7 mouse cellular contexts compared by ENCODE assay signal in genomic region chr8:78508719-78509272, GRCm38 (mm10). TPM values are rescaled to one million over a fixed set of nuclear protein-coding genes. Genes with fewer than 3 reads are reported as not detected.
DNase-seq lines count a peak whose midpoint lies in the region; ATAC-seq and TF ChIP-seq lines count a peak whose summit lies in the region.

TSS of gene Rbmxl1 (minus strand) at chr8:78508898.

- peak within 1 kb of the TSS; percentile 100 for H3K9ac ChIP-seq in embryonic facial prominence, embryonic 11.5 days (replicated peaks; ENCODE audit: low read length)
- peak within 1 kb of the TSS; percentile 99 for H3K9ac ChIP-seq in limb, embryonic 12.5 days (replicated peaks)
- H3K9ac ChIP-seq in midbrain, embryonic 15.5 days: peak within 1 kb of the TSS; percentile 78

- no peak for TF ChIP-seq CTCF in kidney, adult 2 months (conservative IDR thresholded peaks at IDR 0.05; ENCODE audit: insufficient read depth, insufficient read length, low read depth, low read length)
- TF ChIP-seq CTCF in spleen, adult 2 months (IDR thresholded peaks at IDR 0.05; ENCODE audit: extremely low read depth, insufficient read depth, insufficient read length, insufficient replicate concordance): no peak

- ATAC-seq in embryonic facial prominence, embryonic 11.5 days (replicated peaks; ENCODE audit: insufficient number of reproducible peaks, low FRiP score, low TSS enrichment, low read depth): peak; percentile 89
- peak; percentile 86 for ATAC-seq in limb, embryonic 12.5 days (ENCODE audit: insufficient number of reproducible peaks, insufficient read depth, low FRiP score, low TSS enrichment, low read depth)
- peak; percentile 94 for ATAC-seq in midbrain, embryonic 15.5 days (replicated peaks)

- under 1% methylated on average over 69 of the region's 70 CpGs for WGBS in embryonic facial prominence, embryonic 11.5 days
- whole genome bisulfite sequencing in kidney, adult 2 months: under 1% methylated on average over 70 of the region's 70 CpGs
- under 1% methylated on average over 69 of the region's 70 CpGs for WGBS in limb, embryonic 12.5 days
- under 1% methylated on average over 70 of the region's 70 CpGs for WGBS in midbrain, embryonic 15.5 days
- WGBS in spleen, adult 2 months: under 1% methylated on average over 69 of the region's 70 CpGs

- H3K9me3 ChIP-seq in embryonic facial prominence, embryonic 11.5 days (replicated peaks; ENCODE audit: control insufficient read depth, low read length): no peaks in the 10 kb centered on the region
- H3K9me3 ChIP-seq in limb, embryonic 12.5 days: peaks cover 9% of the 10 kb centered on the region
- H3K9me3 ChIP-seq in midbrain, embryonic 15.5 days: no peaks in the 10 kb centered on the region

- H3K27me3 ChIP-seq in embryonic facial prominence, embryonic 11.5 days (ENCODE audit: control insufficient read depth, insufficient read depth, low read length): no peaks in the 10 kb centered on the region
- no peaks in the 10 kb centered on the region for H3K27me3 ChIP-seq in kidney, adult 2 months (replicated peaks; ENCODE audit: control insufficient read depth, insufficient read depth, low read length)
- H3K27me3 ChIP-seq in limb, embryonic 12.5 days: no peaks in the 10 kb centered on the region
- H3K27me3 ChIP-seq in midbrain, embryonic 15.5 days (replicated peaks): no peaks in the 10 kb centered on the region
- H3K27me3 ChIP-seq in spleen, adult 2 months (ENCODE audit: control insufficient read depth, insufficient read depth, low read length): no peaks in the 10 kb centered on the region

- no peaks in the 10 kb centered on the region for H3K4me1 ChIP-seq in embryonic facial prominence, embryonic 11.5 days (ENCODE audit: control insufficient read depth, insufficient read depth, low read length)
- H3K4me1 ChIP-seq in kidney, adult 2 months (ENCODE audit: control insufficient read depth, insufficient read depth, low read length): peaks cover 3% of the 10 kb centered on the region; the same call in 1 of the 2 replicates
- peaks cover 8% of the 10 kb centered on the region for H3K4me1 ChIP-seq in limb, embryonic 12.5 days (replicated peaks)
- H3K4me1 ChIP-seq in midbrain, embryonic 15.5 days: peaks cover 20% of the 10 kb centered on the region
- H3K4me1 ChIP-seq in spleen, adult 2 months (ENCODE audit: control insufficient read depth, insufficient read depth, insufficient read length): peaks cover 3% of the 10 kb centered on the region; the same call in 1 of the 2 replicates

- peak; percentile 95 for DNase-seq in adrenal gland, postnatal 14 days
- peak; percentile 94 for DNase-seq in embryonic facial prominence, embryonic 11.5 days (ENCODE audit: low spot score)
- peak; percentile 98 for DNase-seq in heart, adult 11 months
- DNase-seq in kidney, adult 2 months: peak; percentile 91
- DNase-seq in spleen, adult 2 months (ENCODE audit: low read depth in 1 of 2, low spot score in 2 of 2): peak; percentile 70 to 87

- TF ChIP-seq POLR2A in kidney, adult 2 months (IDR thresholded peaks at IDR 0.05; ENCODE audit: low read depth, low read length): no peak
- TF ChIP-seq POLR2A in spleen, adult 2 months (IDR thresholded peaks at IDR 0.05; ENCODE audit: low read depth, low read length): peak; percentile 28

- peak within 1 kb of the TSS; percentile 93 for H3K27ac ChIP-seq in embryonic facial prominence, embryonic 11.5 days (replicated peaks; ENCODE audit: low read depth, low read length)
- peak within 1 kb of the TSS; percentile 78 for H3K27ac ChIP-seq in kidney, adult 2 months (ENCODE audit: insufficient read depth, low read depth, low read length)
- peak within 1 kb of the TSS; percentile 95 for H3K27ac ChIP-seq in limb, embryonic 12.5 days
- H3K27ac ChIP-seq in midbrain, embryonic 15.5 days: peak within 1 kb of the TSS; percentile 100
- H3K27ac ChIP-seq in spleen, adult 2 months (ENCODE audit: insufficient read depth, low read length): peak within 1 kb of the TSS; percentile 88

- H3K4me2 ChIP-seq in embryonic facial prominence, embryonic 11.5 days (ENCODE audit: low read depth, low read length): peak within 1 kb of the TSS; percentile 69
- peak within 1 kb of the TSS; percentile 76 for H3K4me2 ChIP-seq in limb, embryonic 12.5 days
- H3K4me2 ChIP-seq in midbrain, embryonic 15.5 days: peak within 1 kb of the TSS; percentile 94

- H3K36me3 ChIP-seq in embryonic facial prominence, embryonic 11.5 days (replicated peaks; ENCODE audit: control insufficient read depth, insufficient read depth, low read depth, low read length): peaks cover 12% of the 10 kb centered on the region
- H3K36me3 ChIP-seq in kidney, adult 2 months (ENCODE audit: control insufficient read depth, insufficient read depth, low read length): no peaks in the 10 kb centered on the region
- H3K36me3 ChIP-seq in limb, embryonic 12.5 days: peaks cover 36% of the 10 kb centered on the region
- H3K36me3 ChIP-seq in midbrain, embryonic 15.5 days (replicated peaks): peaks cover 12% of the 10 kb centered on the region
- H3K36me3 ChIP-seq in spleen, adult 2 months (ENCODE audit: control insufficient read depth, insufficient read depth, low read length): no peaks in the 10 kb centered on the region

- peak within 1 kb of the TSS; percentile 97 for H3K4me3 ChIP-seq in embryonic facial prominence, embryonic 11.5 days (ENCODE audit: low read depth, low read length)
- H3K4me3 ChIP-seq in kidney, adult 2 months (ENCODE audit: insufficient read depth, low read depth, low read length): peak within 1 kb of the TSS; percentile 85
- H3K4me3 ChIP-seq in limb, embryonic 12.5 days (replicated peaks): peak within 1 kb of the TSS; percentile 88
- peak within 1 kb of the TSS; percentile 78 for H3K4me3 ChIP-seq in midbrain, embryonic 15.5 days
- peak within 1 kb of the TSS; percentile 94 for H3K4me3 ChIP-seq in spleen, adult 2 months (ENCODE audit: extremely low read depth, insufficient read depth, insufficient read length)

RNA-seq across cellular contexts. Expression of gene Rbmxl1, which starts in this region (rescaled TPM):
- 59.8 and 66.2 TPM in 2 replicates for total RNA-seq in adrenal gland, postnatal 14 days (2021)
- 424 and 468 TPM in 2 replicates for polyA plus RNA-seq in embryonic facial prominence, embryonic 11.5 days (2014; fragmentation: Nextera tagmentation; extraction: Ambion mirVana)
- polyA plus RNA-seq in kidney, adult 2 months (2012; rRNA removed): 13.5 and 17.7 TPM in 2 replicates
- 344 and 354 TPM in 2 replicates for polyA plus RNA-seq in limb, embryonic 12.5 days (2016; fragmentation: Nextera tagmentation; extraction: Ambion mirVana)
- polyA plus RNA-seq in midbrain, embryonic 15.5 days (2015; fragmentation: Nextera tagmentation; extraction: Ambion mirVana): 199 and 201 TPM in 2 replicates
- polyA plus RNA-seq in spleen, adult 2 months (2012; rRNA removed): 22.2 and 23.2 TPM in 2 replicates

Comparison
In these comparisons a context has a peak if more than half of its experiments do, and no peak if none do; other contexts are left out.
1. Peak in every context shown above with its lines: DNase-seq, ATAC-seq, H3K4me3 ChIP-seq and H3K27ac ChIP-seq.